Mouse (Mus musculus) lung, postnatal 25 days (tissue): ENCODE results near the gene Iqca.
A peak's percentile ranks its signal among the peaks of the same experiment; 100 is the strongest.

ENCODE experiments used
- DNase-seq: peaks from one replicate; pipeline ENCODE4 v3.0.0; 2022; ENCODE audit warnings: low spot score

The Iqca gene

GRCm38 (mm10) chr1:90060054-90060453, 93.1 kb downstream of the Iqca start:
- no peak for DNase-seq

GRCm38 (mm10) chr1:90054991-90055390, 98.2 kb downstream of the Iqca start:
- no peak for DNase-seq

GRCm38 (mm10) chr1:90051347-90051746, 101.9 kb downstream of the Iqca start:
- DNase-seq: peak; percentile 43

- DNase-seq: no peak
These were observed 103.0 kb downstream of the Iqca start for GRCm38 (mm10) chr1:90050046-90050739.

GRCm38 (mm10) chr1:90028305-90028704, 124.9 kb downstream of the Iqca start:
- no peak for DNase-seq

GRCm38 (mm10) chr1:90026945-90027344, 126.3 kb downstream of the Iqca start:
- no peak for DNase-seq

- DNase-seq: no peak
These were observed 132.9 kb downstream of the Iqca start for GRCm38 (mm10) chr1:90020336-90020735.

- DNase-seq: no peak
These were observed 135.1 kb downstream of the Iqca start for GRCm38 (mm10) chr1:90018071-90018470.

- DNase-seq: no peak
These were observed 138.8 kb downstream of the Iqca start, which contains the start of gene Asb18 for GRCm38 (mm10) chr1:90014446-90014845. Asb18 (minus strand) TSS chr1:90014666.

- no peak for DNase-seq
These were observed 139.9 kb downstream of the Iqca start for GRCm38 (mm10) chr1:90013273-90013672.

- DNase-seq: no peak
These were observed 140.4 kb downstream of the Iqca start for GRCm38 (mm10) chr1:90012850-90013249.

- no peak for DNase-seq
These were observed 141.0 kb downstream of the Iqca start for GRCm38 (mm10) chr1:90012168-90012567.

- DNase-seq: no peak
These were observed 143.1 kb downstream of the Iqca start for GRCm38 (mm10) chr1:90010077-90010476.

- DNase-seq: no peak
These were observed 144.0 kb downstream of the Iqca start for GRCm38 (mm10) chr1:90009188-90009587.

GRCm38 (mm10) chr1:90006666-90007065, 146.5 kb downstream of the Iqca start:
- no peak for DNase-seq

GRCm38 (mm10) chr1:90000981-90001380, 152.2 kb downstream of the Iqca start:
- no peak for DNase-seq

GRCm38 (mm10) chr1:89999858-90000257, 153.3 kb downstream of the Iqca start:
- no peak for DNase-seq

- DNase-seq: no peak
These were observed 154.5 kb downstream of the Iqca start for GRCm38 (mm10) chr1:89998696-89999095.

GRCm38 (mm10) chr1:89998076-89998475, 155.1 kb downstream of the Iqca start:
- no peak for DNase-seq

- no peak for DNase-seq
These were observed 160.9 kb downstream of the Iqca start for GRCm38 (mm10) chr1:89992256-89992655.
